Mouse (Mus musculus) stomach, postnatal 0 days (tissue): ENCODE data around the gene Itga10. TPM values are rescaled to one million over a fixed set of nuclear protein-coding genes. Genes with fewer than 3 reads are reported as not detected.

ENCODE experiments used
- ATAC-seq: fragments of 200-750 bp; cut with Nextera tagmentation; 2 replicates; pipeline ENCODE4 v1.8.0; 2017; ENCODE audit not compliant: low FRiP score, low TSS enrichment
- DNase-seq: peaks from one replicate; pipeline ENCODE4 v3.0.0-alpha.2; 2016; ENCODE audit warnings: low spot score
- H3K27ac ChIP-seq: fragments of 300-500 bp; sonication (generic); replicated peaks from 2 replicates; pipeline ENCODE4 v1.5.1; 2014; ENCODE audit warnings: mild to moderate bottlenecking, control low read depth
- H3K27me3 ChIP-seq: fragments of 300-500 bp; sonication (generic); 2 replicates; pipeline ENCODE4 v1.6.1; 2014; ENCODE audit warnings: low read length; ENCODE audit not compliant: control insufficient read depth, insufficient read depth
- H3K36me3 ChIP-seq: fragments of 300-500 bp; sonication (generic); 2 replicates; pipeline ENCODE4 v1.6.1; 2014; ENCODE audit warnings: low read length, mixed read lengths; ENCODE audit not compliant: control insufficient read depth, insufficient read depth
- H3K4me1 ChIP-seq: fragments of 300-500 bp; sonication (generic); replicated peaks from 2 replicates; pipeline ENCODE4 v1.6.1; 2014; ENCODE audit warnings: antibody characterized with exemption; ENCODE audit not compliant: control insufficient read depth, insufficient read depth
- H3K4me2 ChIP-seq: fragments of 300-500 bp; sonication (generic); replicated peaks from 2 replicates; pipeline ENCODE4 v1.6.1; 2014; ENCODE audit warnings: low read depth, mild to moderate bottlenecking, control low read depth, moderate library complexity
- H3K4me3 ChIP-seq: fragments of 300-500 bp; sonication (generic); 2 replicates; pipeline ENCODE4 v1.5.1; 2014; ENCODE audit warnings: low read depth, low read length, control low read depth
- H3K9ac ChIP-seq: fragments of 300-500 bp; sonication (generic); 2 replicates; pipeline ENCODE4 v1.6.1; 2014; ENCODE audit warnings: mild to moderate bottlenecking, low read length, control low read depth, mixed read lengths
- H3K9me3 ChIP-seq: fragments of 300-500 bp; sonication (generic); 2 replicates; pipeline ENCODE4 v1.6.1; 2016; ENCODE audit warnings: low read length; ENCODE audit not compliant: control insufficient read depth
- CTCF ChIP-seq: IDR thresholded peaks from 2 replicates; pipeline ENCODE4 v1.5.1; 2016; ENCODE audit warnings: antibody characterized with exemption, low read depth, mild to moderate bottlenecking, moderate library complexity
- EP300 ChIP-seq: optimal IDR thresholded peaks from 2 replicates; pipeline ENCODE3; 2016; ENCODE audit warnings: antibody characterized with exemption
- WGBS: fragments of 180-500 bp; shearing (Covaris S2); extraction: QIAGEN DNeasy Blood & Tissue Kit; methylation state at CpG from one replicate; pipeline ENCODE4 v1.1.7; 2014; 5-methylcytosine and 5-hydroxymethylcytosine counted together
- polyA plus RNA-seq: library from polyadenylated mRNA; unstranded; fragments of >200 nt; fragmentation: Nextera tagmentation; extraction: Ambion mirVana; gene quantifications from 2 replicates; pipeline ENCODE4 v1.2.1, GENCODE M21; 2015

The Itga10 gene
- polyA plus RNA-seq, 1 experiment from 2014 or later, result 0.28 TPM

DNA sequence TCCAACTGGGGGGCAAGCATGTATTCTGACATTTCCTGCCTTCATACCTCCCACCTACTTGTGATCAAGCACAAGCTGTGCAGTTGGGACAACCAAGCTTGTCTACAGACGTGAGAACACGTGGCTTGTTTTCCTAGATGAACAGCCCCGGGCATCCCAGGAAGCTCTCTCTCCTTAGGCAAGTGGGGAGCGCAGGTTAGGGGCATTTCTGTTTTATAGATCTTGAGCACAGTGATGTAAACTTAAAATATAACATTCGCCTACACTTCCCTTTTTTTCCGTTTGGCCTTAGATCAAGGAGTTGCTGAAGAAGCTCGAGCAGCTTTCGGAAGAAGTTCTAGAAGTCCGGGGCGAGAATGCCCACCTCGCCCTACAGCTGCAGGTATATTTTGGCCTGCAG is 43.5 kb downstream of the Itga10 start:
- Histone ChIP-seq H3K27ac (no peak overlapping the region), H3K4me3 (no peak overlapping the region), H3K4me2 (no peak overlapping the region), H3K9me3 (no peaks in the 10 kb centered on the region), H3K4me1 (0 out of 2 replicates have a peak, but pooled peaks cover 3% of the 10 kb centered on the region), H3K27me3 (no peaks in the 10 kb centered on the region), H3K9ac (no peak overlapping the region), H3K36me3 (no peaks in the 10 kb centered on the region)
- TF ChIP-seq CTCF, result no peak
- ATAC-seq (no peak), DNase-seq (no peak)
- 78% methylated on average over 11 of the region's 11 CpGs for WGBS

DNA sequence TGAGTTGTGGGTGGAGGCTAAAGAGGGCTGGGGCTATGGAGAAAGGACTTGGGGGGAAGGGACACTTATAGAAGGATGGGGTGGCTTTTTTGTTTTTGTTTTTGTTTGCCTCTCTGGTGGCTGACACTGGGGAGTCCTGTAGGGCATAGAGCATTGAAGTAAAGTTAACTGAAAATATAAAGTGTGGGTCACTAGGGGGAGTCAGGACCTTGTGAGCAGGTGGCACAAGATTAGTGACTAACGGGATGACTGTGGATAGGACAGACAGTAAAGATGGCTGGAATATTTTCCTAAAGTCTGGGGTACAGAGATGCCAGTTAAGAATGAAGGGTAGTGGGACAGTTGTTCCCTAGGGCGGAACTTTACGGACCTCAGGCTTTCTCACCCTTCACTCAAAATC is 44.9 kb downstream of the Itga10 start:
- Histone ChIP-seq H3K36me3 (no peaks in the 10 kb centered on the region), H3K4me2 (no peak overlapping the region), H3K4me1 (no peaks in the 10 kb centered on the region), H3K27ac (no peak overlapping the region), H3K9me3 (no peaks in the 10 kb centered on the region), H3K4me3 (no peak overlapping the region), H3K27me3 (no peaks in the 10 kb centered on the region), H3K9ac (no peak overlapping the region)
- DNase-seq (no peak), ATAC-seq (no peak)
- TF ChIP-seq CTCF (peak; percentile 52), EP300 (no peak)
- 47% methylated on average over 3 of the region's 3 CpGs for WGBS

DNA sequence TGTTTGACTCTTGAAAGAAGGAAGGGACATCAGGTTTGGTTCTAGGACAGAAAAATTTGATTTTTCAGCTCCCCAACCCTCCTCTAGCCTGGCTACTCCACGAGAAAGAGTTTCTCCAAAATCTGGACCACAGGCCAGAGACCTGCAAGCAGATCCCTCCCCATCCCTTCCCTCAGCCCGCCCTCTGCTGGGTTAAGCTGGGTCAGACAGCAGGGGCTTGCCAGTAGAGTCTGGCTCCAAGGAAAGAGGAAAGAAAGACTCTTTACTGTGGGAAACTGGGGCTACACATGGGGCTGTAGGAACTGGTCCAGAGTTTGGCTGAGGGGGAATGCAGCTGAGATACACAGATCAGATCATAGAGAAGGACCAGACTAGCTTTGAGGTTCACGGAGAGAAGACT is 47.1 kb downstream of the Itga10 start:
- TF ChIP-seq EP300, result no peak
- TF ChIP-seq CTCF, result peak; percentile 70
- Histone ChIP-seq H3K27ac (no peak overlapping the region), H3K27me3 (no peaks in the 10 kb centered on the region), H3K9ac (no peak overlapping the region), H3K4me2 (no peak overlapping the region), H3K4me1 (no peaks in the 10 kb centered on the region; the same call in 1 of the 2 replicates), H3K36me3 (no peaks in the 10 kb centered on the region), H3K9me3 (no peaks in the 10 kb centered on the region), H3K4me3 (no peak overlapping the region)
- ATAC-seq (no peak), DNase-seq (peak; percentile 45)
- WGBS, result 20% methylated on average over 3 of the region's 3 CpGs

DNA sequence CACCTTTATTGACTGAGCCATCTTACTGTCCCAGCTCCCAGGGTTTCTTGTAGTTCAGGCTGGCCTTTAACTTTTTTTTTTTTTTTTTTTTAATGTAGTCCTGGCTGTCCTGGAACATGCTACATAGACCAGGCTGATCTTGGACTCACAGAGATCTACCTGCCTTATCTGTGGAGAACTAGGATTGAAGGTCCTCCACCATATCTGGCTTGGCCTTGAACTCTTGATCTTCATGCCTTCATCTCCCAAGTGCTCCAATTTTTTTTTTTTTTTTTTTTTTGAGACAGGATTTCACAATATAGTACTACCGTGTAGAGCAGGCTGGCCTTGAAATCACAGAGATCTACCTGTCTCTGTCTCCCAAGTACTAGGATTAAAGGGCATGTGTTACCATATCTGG is 48.2 kb downstream of the Itga10 start:
- TF ChIP-seq EP300 (no peak), CTCF (no peak)
- Histone ChIP-seq H3K27ac (no peak overlapping the region), H3K4me1 (no peaks in the 10 kb centered on the region; the same call in 1 of the 2 replicates), H3K36me3 (no peaks in the 10 kb centered on the region), H3K9me3 (no peaks in the 10 kb centered on the region), H3K4me3 (no peak overlapping the region), H3K4me2 (no peak overlapping the region), H3K27me3 (no peaks in the 10 kb centered on the region), H3K9ac (no peak overlapping the region)
- DNase-seq (no peak), ATAC-seq (no peak)
- WGBS, result 71% methylated on average over 1 of the region's 1 CpGs

DNA sequence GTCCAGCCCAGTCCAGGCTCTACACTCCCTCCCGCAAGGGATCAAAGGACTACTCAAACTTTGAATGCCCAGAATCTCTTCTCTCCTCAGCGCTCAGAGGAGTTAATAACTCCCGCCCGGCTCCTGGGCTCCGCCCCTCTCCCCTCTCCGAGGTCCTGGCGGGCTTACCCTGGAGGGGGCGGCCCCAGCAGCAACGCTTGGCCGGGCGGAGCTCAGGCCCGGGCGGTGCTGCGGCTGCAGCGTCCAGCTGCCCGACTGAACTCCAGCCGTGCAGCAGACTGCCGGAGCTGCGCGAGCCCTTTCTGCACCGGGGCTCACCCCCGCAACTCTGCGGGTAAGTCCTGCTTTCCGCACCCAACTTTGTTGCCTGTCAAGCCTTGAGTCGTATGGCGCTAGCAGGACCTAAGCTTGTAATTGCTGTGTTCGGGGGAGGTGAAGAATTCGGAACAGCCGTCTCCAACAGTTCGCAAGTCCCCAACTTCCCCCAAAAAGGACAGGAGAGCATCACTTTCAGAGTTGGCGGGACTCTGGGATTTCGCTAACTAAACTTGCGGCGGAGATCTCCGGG is 50.9 kb downstream of the Itga10 start, which contains the start of gene Pias3:
Gene Pias3, plus strand, starts transcription at position 187 of the 568 bp plus-strand sequence.
- peak; percentile 90 for ATAC-seq
- TF ChIP-seq CTCF, result 0 out of 2 replicates have a peak, but pooled peaks have one; percentile 6
- TF ChIP-seq EP300, result no peak
- DNase-seq, result peak; percentile 91
- Histone ChIP-seq H3K27ac (peak within 1 kb of the TSS; percentile 83), H3K9ac (peak within 1 kb of the TSS; percentile 83), H3K27me3 (no peaks in the 10 kb centered on the region), H3K9me3 (no peaks in the 10 kb centered on the region), H3K36me3 (peaks cover 4% of the 10 kb centered on the region; the same call in 1 of the 2 replicates), H3K4me1 (no peaks in the 10 kb centered on the region; the same call in 1 of the 2 replicates), H3K4me2 (peak within 1 kb of the TSS; percentile 78), H3K4me3 (peak within 1 kb of the TSS; percentile 78)
- under 1% methylated on average over 35 of the region's 35 CpGs for WGBS
